Mouse (Mus musculus) gastrocnemius, postnatal 36 days (tissue): ENCODE results near the gene Gm45213. TPM values are rescaled to one million over a fixed set of nuclear protein-coding genes. Genes with fewer than 3 reads are reported as not detected.
"Not testable (repeated sequence)": the region's sequence is repeated elsewhere in the genome, so short reads cannot be mapped to it uniquely, and the experiment has no call there.

ENCODE experiments used
- DNase-seq, 2 experiments: peaks; one replicate each; pipeline ENCODE4 v3.0.0; 2022
- intact Hi-C: fragments of 180-260 bp; cut with DNase I; formaldehyde crosslinking; loops from one replicate; pipeline ENCODE4 v1.15.1; 2025
- total RNA-seq, 2 experiments: library from RNA; stranded (reverse); gene quantifications; 2 replicates each; pipeline ENCODE4 v1.2.3; 2021

Gene Gm45213
- total RNA-seq, 2 experiments from 2014 or later = not detected

DNA sequence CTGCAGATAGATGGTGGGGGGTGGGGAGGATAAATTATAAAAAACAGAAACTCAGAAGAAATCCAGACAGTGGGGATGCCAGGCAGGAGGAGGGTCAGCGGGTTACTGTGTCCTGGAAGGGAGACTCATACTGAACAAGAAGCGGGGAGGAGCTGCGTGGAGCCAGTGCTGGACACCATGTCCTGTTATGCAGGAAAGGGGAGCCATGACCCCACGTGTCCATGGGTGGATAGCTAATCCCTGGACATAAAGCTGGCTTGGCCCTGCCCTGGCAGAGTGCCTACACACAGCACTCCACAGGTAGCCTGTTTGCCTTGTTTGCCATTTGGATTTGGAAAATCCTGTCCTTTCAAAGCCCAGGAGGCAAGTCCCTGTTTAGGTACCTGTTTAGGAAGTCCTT lies 4.6 kb downstream of the Gm45213 start:
- no peak for DNase-seq
- intact Hi-C loops = no loop called here

DNA sequence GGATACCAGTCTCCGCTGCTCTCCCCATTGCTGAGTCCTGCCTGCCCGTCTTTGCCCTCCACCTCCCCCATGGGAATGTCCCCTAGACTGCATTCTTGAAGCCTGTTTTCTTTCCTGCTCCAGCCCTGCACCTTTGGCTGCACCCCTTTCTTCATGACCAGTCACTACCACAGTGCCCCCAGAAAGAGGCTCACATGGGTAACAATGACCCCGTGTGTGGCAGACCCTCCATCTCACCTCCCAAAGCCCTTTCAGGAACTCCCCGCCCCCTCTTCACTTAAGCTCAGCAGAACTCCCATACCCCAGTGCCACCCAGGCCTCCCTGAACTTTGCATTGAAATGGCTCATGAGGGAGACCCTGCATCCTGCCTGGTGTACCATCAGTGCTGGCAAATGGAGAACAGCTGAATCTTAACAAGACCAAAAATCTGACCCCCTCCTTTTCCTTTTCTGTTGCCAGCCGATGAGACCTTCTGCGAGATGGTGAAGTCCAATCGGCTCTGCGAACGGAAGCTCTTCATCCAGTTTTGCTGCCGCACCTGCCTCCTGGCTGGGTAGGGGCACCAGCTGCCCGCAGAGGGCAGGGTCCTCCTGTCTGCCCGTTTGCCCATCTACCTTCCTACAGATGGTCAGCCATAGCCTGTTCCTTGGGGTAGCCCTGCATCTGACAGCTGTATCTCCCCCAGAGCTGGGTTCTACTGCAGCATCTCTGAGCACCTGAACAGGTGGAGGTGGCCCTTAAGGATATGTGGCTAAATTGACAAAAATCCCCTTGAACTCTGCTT lies 5.2 kb downstream of the Gm45213 start:
- intact Hi-C loops = no loop called here
- no peak for DNase-seq

DNA sequence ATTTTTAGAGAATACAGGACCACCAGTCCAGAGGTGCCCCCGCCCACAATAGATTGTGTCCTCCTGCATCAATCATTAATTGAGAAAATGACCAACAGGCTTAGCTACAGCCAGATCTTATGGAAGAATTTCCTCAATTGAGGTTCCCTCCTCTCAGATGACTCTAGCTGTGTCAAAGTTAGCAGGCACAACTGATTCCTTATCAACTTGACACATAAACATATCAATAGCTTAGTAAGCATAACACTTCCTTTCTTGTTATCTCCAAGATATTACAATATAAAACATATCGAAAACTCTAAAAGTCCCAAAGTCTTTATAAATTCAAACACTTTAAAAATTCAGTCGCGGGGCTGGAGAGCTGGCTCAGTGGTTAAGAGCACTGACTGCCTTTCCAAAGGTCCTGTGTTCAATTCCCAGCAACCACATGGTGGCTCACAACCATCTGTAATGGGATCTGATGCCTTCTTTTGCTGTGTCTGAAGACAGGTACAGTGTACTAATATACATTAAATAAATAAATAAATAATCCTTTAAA lies 10.6 kb downstream of the Gm45213 start:
- intact Hi-C loops = loop anchor here (2.0 kb wide), 1 partner anchor 349 kb away; no protein-coding TSS in a partner anchor
- no peak for DNase-seq

DNA sequence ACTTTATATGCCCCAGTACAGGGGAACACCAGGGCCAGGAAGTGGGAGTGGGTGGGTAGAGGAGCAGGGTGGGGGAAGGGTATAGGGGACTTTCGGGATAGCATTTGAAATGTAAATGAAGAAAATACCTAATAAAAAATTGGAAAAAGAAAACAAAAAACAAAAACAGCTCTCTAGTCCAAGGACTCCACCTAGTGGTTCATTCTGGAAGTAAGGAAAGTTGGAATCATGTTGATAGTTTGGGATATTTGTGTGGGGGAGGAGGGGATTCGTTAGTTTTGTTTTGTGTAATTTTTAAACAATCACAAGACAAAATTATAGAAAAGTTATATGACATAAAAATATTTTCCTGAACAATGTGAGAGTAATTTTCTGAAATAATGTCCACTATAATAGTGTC lies 12.0 kb downstream of the Gm45213 start:
- DNase-seq = not testable (repeated sequence)
- intact Hi-C loops = loop anchor here (2.0 to 5.0 kb wide), 2 partner anchors 283 to 351 kb away; no protein-coding TSS in a partner anchor

DNA sequence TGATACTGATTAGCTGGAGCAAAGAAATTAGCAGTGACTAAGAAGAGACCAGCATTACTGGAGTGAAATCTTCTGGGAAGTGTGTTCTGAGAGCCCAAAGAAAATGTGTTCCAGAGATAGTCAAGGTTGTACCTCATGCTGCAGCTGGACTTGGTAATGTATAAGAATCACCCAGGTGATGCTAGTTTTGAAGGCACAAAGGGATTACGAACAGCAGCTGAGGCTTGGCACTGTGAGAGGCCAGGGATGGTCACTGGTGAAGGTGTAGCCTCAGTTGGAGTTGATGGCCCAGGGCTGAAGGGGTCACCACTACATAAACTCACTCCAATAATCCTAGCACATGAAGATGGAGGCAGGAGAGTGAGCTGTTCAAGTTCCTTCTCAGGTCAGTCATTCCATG lies 15.3 kb downstream of the Gm45213 start, which contains the start of gene Snrpa1:
TSS of gene Snrpa1 (plus strand) at position 301 of the 400 bp plus-strand sequence.
- intact Hi-C loops = loop anchor here (5.0 kb wide), 1 partner anchor 286 kb away; no protein-coding TSS in a partner anchor
- no peak for DNase-seq

DNA sequence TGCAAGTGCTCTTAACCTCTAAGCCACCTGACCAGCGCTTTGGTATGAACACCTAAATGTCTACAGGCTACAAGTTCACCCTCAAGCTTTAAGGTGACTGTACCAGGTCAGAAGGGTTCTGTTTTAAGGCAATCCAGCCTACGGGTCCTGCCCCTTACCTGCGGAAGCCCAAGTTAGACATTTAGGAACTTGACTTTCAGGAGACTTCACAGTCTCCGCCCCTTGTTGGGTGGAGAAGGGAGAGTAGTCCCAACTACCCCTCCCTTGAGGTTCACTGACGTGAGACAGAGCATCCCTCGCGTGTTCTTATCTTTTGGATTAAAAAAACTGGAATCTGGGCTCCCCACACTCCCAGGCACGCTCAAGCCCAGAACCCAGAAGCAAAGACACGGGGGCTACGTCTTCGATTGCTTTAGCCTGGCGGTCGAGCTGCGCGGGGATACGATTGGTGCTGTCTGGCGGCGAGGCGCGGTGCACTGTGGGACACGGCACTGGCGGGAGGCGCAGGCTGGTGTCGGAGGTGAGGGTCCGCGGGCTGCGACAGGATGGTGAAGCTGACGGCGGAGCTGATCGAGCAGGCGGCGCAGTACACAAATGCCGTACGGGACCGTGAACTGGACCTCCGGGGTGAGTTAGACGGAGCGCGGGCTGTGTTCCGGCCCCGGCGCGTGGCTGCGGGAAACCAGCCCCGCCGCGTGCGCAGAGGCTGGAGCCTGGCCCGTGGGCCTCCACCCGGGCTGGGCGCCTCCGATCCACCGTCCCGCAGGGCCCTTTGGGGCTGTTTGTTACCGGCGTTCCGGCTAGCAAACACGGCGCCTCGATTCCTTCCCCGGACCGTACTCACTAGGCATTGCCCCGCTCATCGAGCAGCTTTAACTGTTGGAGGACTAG lies 16.9 kb downstream of the Gm45213 start:
- DNase-seq = peak; percentile 81 to 83
- intact Hi-C loops = no loop called here

DNA sequence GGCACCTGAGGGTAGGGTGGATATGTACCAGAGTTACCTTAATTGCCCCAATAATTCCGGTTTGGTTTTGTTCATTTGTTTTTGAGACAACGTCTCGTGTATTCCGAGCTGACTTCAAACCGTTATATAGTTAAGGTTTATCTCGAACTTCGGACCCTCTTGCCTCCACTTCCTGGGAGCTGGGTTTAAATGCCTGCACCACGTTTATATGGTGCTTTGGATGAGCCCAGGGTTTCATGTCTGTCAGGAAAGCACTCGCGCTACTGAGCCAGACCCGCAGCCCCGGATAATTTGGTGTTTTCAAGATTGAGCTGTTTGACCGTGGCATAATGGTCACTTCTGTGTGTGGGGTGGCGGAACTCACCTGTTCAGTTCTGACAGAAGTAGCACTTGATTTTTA lies 17.7 kb downstream of the Gm45213 start:
- intact Hi-C loops = no loop called here
- no peak for DNase-seq

DNA sequence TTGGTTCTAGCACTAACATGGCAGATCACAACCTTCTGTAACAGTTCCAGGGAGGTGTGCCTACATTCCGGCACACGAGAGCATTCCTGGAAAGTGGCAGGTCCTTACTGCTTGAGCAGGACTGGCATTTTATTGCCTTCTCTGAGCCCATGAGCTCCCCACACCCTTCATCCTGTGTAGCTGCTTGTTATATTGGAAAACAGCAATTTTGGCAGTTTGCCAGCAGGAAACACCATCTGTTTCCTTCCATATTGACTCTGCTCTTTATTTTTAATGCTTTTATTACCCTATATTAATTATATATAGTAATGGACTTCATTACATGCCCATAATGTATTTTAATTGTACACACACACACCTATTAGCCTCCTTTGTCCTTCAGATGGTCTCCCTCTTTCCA lies 33.0 kb downstream of the Gm45213 start:
- intact Hi-C loops = no loop called here

DNA sequence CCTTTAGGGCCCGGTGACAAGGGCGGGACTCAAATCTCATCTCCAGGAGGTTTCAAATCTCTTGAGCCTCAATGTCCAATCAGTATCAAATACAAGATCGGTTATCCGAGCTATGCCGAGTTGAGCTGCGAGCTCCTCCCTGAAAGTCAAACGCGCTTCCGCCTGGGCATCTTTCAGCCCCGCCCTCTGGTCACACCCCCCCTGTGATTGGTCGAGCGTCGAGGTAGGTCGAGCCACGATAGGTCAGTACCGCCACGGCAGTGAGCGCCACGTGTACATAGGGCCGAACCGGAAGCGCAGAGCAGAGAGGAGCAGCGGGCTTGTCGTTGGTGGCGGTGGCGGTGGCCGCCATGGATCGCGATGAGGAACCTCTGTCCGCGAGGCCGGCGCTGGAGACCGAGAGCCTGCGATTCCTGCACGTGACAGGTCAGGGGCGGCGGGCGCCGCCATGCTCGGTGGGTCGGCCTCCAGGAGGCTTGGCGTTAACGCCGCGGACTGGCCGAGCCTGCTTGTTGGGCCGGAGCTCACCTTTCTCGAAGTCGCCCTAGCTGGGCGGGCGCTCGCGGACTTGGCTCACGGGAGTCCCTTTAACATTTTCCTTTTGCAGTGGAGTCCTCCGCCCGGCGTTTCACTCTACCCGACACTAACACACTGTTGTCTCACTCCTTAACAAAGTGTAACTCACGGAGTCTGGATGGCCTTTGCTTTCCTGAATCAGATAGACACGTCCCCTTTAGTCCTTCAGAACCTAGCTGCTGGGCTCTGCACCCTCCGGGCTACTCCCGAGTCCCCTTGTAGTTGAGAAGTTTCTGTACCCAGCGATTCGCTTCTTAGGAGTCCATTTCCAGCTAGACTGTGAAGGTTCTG lies 36.2 kb downstream of the Gm45213 start, which contains the start of gene Selenos:
TSS of gene Selenos (plus strand) at position 286 of the 867 bp plus-strand sequence.
- DNase-seq = peak; percentile 90 to 94
- intact Hi-C loops = no loop called here

More for the DNA sequence above, 33.0 kb downstream of the Gm45213 start:
- DNase-seq = no peak

DNA sequence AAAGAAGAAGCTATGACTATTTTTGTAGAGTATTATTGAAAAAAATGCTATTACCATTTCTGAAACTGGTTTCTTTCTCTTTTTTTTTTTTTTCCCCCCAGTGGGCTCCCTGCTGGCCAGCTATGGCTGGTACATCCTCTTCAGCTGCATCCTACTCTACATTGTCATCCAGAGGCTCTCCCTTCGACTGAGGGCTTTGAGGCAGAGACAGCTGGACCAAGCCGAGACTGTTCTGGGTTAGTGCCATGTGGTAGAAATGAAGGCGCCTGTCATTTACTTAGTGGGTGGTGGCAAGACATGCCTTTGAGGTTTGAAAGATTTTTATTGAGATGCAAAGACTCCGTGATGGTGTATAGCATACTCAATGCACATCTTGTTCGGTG lies 36.8 kb downstream of the Gm45213 start:
- no peak for DNase-seq
- intact Hi-C loops = no loop called here

DNA sequence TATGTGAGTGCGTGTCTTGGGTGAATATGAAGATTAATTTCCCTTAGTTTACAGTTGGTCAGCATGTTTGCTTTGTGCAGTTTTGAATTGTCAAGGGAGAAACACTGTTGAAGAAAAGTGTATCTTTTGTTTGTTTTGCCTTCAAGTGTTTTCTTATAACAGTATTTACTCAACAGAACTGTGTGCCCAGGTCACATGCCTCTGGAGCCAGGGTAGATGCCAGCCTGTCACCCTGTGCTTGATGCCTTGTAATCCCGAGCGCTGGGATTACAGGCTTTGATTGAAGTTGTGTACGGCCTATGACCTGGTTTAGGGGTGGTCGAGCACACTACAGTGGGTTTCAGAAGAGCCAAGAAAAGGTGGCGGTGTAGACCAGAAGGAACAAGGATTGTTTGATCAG lies 40.4 kb downstream of the Gm45213 start:
- intact Hi-C loops = no loop called here
- DNase-seq = no peak

DNA sequence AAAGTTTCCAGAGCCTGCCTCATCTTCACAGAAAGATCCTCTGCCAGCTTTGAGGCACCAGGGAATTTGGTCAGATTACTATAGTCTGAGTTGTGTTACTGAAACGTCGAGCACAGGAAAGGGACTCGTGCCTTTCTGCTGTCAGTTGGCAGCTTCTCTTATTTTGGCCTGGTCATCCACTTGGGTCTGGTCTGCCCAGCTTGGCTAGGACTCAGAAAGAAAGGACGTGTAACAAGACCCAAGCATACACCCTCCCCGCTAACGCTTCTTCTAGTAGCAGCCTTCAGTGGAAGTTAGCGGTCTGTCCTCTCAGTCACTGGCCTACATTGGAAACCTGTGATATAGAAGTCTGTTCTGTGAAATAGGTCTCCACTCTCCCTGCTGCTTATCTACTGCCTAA lies 41.1 kb downstream of the Gm45213 start:
- intact Hi-C loops = no loop called here
- DNase-seq = no peak

DNA sequence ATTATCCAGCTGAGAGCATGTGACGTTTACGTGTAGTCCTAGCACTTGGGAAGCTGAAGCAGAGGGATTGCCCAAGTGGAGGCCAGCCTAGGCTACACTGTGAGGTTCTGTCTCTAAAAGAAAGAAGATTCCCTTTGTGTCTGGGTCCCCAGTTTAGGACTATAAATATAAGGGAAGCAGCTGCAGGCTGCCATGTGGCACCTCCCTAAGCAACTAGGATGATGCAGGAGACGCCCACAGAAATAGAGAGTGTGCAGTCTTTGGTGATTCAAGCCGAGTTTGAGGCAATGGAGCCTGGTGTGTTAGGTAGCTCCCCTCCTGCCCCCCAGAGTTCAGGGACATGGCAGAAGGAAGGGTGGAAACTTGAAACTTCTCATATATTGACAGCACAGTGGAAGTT lies 44.2 kb downstream of the Gm45213 start:
- DNase-seq = no peak
- intact Hi-C loops = no loop called here

DNA sequence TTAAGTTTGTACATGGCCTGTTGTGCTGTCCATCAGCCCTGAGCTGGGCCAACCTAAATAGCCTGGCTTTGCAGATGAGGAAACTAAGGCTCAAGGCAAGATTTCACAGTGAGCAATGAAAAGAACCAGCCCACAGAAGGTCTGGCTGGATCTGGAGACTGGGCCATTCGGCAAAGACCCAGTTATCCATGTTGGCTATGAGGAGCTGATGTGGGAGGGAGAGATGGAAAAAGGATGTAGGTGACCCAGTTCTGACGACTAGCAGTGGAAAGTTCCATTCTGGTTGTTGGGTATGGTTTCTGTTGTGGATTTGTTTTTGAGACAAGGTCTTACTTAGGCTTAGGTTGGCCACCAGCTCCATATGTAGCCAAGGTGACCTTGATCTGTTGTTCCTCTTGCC lies 44.7 kb downstream of the Gm45213 start:
- DNase-seq = no peak
- intact Hi-C loops = no loop called here

DNA sequence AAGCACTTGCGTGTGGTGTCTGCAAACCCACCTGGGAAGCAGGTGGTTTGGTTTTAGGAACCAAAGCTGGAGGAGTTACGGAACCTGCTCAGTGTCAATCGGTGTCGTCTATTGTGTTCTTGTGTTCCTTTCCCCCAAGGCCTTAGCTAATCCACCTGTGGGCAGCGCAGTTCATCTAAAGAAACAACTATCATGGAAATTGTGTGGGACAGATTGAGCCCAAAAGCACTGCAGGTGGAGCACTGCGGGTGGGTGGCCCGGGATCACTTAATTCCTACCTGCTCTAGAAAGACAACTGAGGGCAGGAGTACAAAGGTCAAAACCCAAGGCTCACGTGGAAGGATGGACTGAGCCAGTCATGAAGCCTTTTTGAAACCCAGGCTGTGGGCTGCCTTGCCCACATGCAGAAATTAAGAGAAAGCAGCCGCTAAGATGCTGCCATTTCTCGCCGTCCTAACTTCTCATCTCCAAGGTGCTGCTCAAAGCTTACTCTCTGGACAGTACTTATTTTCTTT lies 47.3 kb downstream of the Gm45213 start:
- intact Hi-C loops = no loop called here
- no peak for DNase-seq

DNA sequence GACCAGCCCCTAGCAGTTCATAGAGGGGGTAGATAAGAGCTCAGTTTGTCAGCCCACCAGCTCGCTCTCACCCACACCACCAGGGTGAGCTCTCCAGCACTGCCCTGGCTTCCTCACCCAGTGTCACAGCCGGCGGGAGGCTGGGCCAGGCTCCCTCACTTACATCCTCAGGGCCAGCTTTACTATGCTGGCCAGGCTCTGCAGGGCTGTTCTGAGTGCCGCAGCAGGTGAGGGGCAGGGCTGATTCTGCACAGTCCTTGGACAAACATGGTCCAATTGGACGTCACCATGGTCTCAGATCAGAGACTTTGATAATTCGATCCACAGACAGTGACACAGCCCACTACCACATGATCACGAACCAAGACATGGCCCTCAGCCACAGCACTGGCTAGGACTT lies 48.2 kb downstream of the Gm45213 start:
- no peak for DNase-seq
- intact Hi-C loops = no loop called here

DNA sequence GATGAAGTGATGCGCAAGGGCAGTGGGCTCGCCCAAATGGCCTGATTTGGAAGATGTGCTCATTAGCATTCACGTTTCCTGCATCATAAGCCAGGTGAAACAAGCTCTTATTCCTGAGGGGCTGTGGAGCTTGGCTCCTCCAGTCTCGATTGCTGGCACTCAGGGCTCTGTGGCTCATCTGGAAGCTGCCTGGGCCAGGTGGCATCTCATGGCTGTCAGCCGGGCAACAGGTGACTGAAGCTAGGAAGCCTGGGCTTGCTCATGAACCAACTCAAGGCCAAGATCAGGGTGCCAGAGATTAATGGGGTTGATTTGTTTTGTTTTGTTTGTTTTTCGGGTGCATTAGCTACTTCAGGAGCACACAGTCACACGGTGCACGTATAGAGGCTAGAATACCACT lies 49.3 kb downstream of the Gm45213 start:
- intact Hi-C loops = no loop called here
- no peak for DNase-seq

DNA sequence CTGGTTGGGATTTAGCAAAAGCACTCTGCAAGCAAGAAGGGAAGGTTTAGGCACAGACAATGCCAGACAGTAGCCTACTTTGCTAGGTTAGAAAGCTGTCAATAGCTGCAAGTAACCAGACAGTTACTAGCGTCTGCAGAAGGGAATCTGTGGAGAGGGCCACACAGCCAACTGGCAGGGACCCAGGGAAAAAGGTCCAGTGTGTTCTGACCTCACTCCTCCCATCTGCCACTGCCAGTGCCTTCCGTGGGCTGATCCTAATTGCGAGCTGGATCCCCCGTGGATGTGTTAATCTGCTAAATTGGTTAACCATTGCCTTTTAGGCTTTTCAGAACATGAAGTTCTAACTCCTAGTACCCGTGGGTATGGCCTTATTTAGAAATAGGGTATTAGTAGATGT lies 50.7 kb downstream of the Gm45213 start:
- intact Hi-C loops = no loop called here
- peak; percentile 38 to 42 for DNase-seq

DNA sequence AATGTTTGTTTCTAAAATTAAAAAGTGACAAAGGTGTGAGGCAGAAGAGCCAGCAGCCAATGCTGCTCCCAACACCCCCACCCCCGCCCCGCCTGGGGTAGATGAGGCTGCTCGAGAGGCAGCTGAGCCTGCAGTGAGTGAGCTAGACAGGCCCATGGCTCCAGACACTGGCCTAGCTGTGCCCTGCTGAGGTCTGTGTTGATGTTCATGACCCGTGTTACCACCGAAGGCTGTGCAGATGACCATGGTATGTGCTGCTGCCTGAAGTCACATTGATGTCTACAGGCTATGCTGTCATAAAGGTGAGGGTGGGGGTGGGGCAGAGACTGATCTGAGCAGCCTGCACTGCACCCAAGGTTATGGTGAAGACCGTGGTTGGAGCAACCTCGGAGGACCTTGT lies 55.4 kb downstream of the Gm45213 start:
- DNase-seq = no peak
- intact Hi-C loops = no loop called here

DNA sequence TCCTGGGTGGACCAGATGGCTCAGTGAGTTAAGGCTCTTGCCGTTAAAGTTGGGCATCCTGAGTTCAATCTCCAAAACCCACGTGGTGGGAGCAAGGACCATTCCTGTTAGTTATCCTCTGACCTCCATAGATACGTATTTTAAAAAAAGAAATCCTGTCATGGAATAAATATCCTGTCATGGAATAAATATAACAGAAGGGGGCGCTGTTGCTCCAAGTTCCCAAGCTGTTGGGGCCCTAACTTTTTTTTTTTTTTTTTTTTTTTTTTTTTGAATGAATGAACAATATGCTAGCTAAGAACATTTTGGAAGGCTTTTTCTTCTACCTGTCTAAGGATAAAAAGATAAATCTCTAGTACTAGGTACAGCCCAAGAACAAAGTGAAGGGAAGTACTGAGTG lies 58.5 kb downstream of the Gm45213 start:
- intact Hi-C loops = loop anchor here (1.0 to 5.0 kb wide), 2 partner anchors 199 to 290 kb away; no protein-coding TSS in a partner anchor
- DNase-seq = no peak
